Mouse (Mus musculus) CH12.LX (cell line): ENCODE measurements at regions not wholly inside any gene's neighbourhood (a gene's known extent, or its start where the extent isn't known, plus 50 kb on each side); places are given as distances from the start of the nearest gene placed in this dataset.

Experiments
- CTCF ChIP-seq, 2 experiments: IDR thresholded peaks in 1 of 2; conservative IDR thresholded peaks in 1 of 2; 2 replicates each; pipeline ENCODE4 v1.5.1; 2011 to 2012; ENCODE audit warnings: low read depth in 2 of 2, low read length in 2 of 2, improper control_type of control experiment in 1 of 2, inconsistent platforms in 1 of 2, mild to moderate bottlenecking in 1 of 2, moderate library complexity in 1 of 2
- EP300 ChIP-seq: IDR thresholded peaks from 2 replicates; pipeline ENCODE4 v1.6.1; 2011; ENCODE audit warnings: low read length, improper control_type of control experiment
- GABPA ChIP-seq: IDR thresholded peaks from 2 replicates; pipeline ENCODE4 v1.6.1; 2012; ENCODE audit warnings: low read depth, low read length, improper control_type of control experiment, inconsistent platforms; ENCODE audit not compliant: insufficient replicate concordance
- MAX ChIP-seq: IDR thresholded peaks from 2 replicates; pipeline ENCODE4 v1.6.1; 2011; ENCODE audit warnings: low read length, improper control_type of control experiment
- NELFE ChIP-seq: IDR thresholded peaks from 2 replicates; pipeline ENCODE4 v1.6.1; 2011; ENCODE audit warnings: low read depth, low read length, improper control_type of control experiment
- NRF1 ChIP-seq: IDR thresholded peaks from 2 replicates; pipeline ENCODE4 v1.6.1; 2014; ENCODE audit warnings: low read depth, mild to moderate bottlenecking, inconsistent platforms, low read length, improper control_type of control experiment, moderate library complexity
- SIN3A ChIP-seq: IDR thresholded peaks from 2 replicates; pipeline ENCODE4 v1.6.1; 2012; ENCODE audit warnings: low read length, improper control_type of control experiment, inconsistent platforms
- TCF12 ChIP-seq: IDR thresholded peaks from 2 replicates; pipeline ENCODE4 v1.6.1; 2014; ENCODE audit warnings: low read depth, mild to moderate bottlenecking, inconsistent platforms, low read length, improper control_type of control experiment
- ZKSCAN1 ChIP-seq: IDR thresholded peaks from 2 replicates; pipeline ENCODE4 v1.6.1; 2012; ENCODE audit warnings: low read depth, inconsistent platforms, low read length, improper control_type of control experiment, borderline replicate concordance
- ZNF384 ChIP-seq: IDR thresholded peaks from 2 replicates; pipeline ENCODE4 v1.6.1; 2012; ENCODE audit warnings: low read depth, low read length, improper control_type of control experiment, inconsistent platforms

- TF ChIP-seq TCF12 (no peak), EP300 (no peak), CTCF (conservative IDR thresholded peaks at IDR 0.05 in 1 of 2, IDR thresholded peaks at IDR 0.05 in 1 of 2; ENCODE audit: low read depth in 2 of 2, low read length in 2 of 2) (no peak), NRF1 (no peak), ZNF384 (no peak), NELFE (no peak), GABPA (no peak), ZKSCAN1 (no peak), SIN3A (no peak), MAX (no peak)
Observed at GRCm38 (mm10) chr7:74907391-74907790, 352.8 kb upstream of the Slco3a1 start.
